Mouse (Mus musculus) kidney, embryonic 16.5 days (tissue): ENCODE results near the gene Gprc5a. TPM values are rescaled to one million over a fixed set of nuclear protein-coding genes. Genes with fewer than 3 reads are reported as not detected.

Source experiments
- ATAC-seq: fragments of 200-750 bp; cut with Nextera tagmentation; 2 replicates; pipeline ENCODE4 v1.8.0; 2017; ENCODE audit warnings: moderate TSS enrichment; ENCODE audit not compliant: low FRiP score, low TSS enrichment
- H3K27ac ChIP-seq: fragments of 300-500 bp; sonication (generic); 2 replicates; pipeline ENCODE4 v1.5.1; 2014; ENCODE audit warnings: low read length
- H3K27me3 ChIP-seq: fragments of 300-500 bp; sonication (generic); 2 replicates; pipeline ENCODE4 v1.6.1; 2014; ENCODE audit warnings: low read length, control low read depth, mixed read lengths; ENCODE audit not compliant: insufficient read depth
- H3K36me3 ChIP-seq: fragments of 300-500 bp; sonication (generic); 2 replicates; pipeline ENCODE4 v1.6.1; 2014; ENCODE audit warnings: low read length, control low read depth, mixed read lengths; ENCODE audit not compliant: insufficient read depth
- H3K4me1 ChIP-seq: fragments of 300-500 bp; sonication (generic); 2 replicates; pipeline ENCODE4 v1.6.1; 2014; ENCODE audit warnings: low read length, control low read depth, mixed read lengths; ENCODE audit not compliant: insufficient read depth
- H3K4me2 ChIP-seq: fragments of 300-500 bp; sonication (generic); replicated peaks from 2 replicates; pipeline ENCODE4 v1.6.1; 2014; ENCODE audit warnings: low read depth, low read length
- H3K4me3 ChIP-seq: fragments of 300-500 bp; sonication (generic); 2 replicates; pipeline ENCODE4 v1.5.1; 2014; ENCODE audit warnings: mild to moderate bottlenecking, low read length
- H3K9ac ChIP-seq: fragments of 300-500 bp; sonication (generic); replicated peaks from 2 replicates; pipeline ENCODE4 v1.6.1; 2014; ENCODE audit warnings: low read length
- H3K9me3 ChIP-seq: fragments of 300-500 bp; sonication (generic); 2 replicates; pipeline ENCODE4 v1.6.1; 2016; ENCODE audit warnings: low read length, control low read depth
- WGBS: fragments of 180-500 bp; shearing (Covaris S2); extraction: QIAGEN DNeasy Blood & Tissue Kit; methylation state at CpG from one replicate; pipeline ENCODE4 v1.1.7; 2014; 5-methylcytosine and 5-hydroxymethylcytosine counted together
- polyA plus RNA-seq: library from polyadenylated mRNA; unstranded; fragments of >200 nt; fragmentation: Nextera tagmentation; extraction: Ambion mirVana; gene quantifications from 2 replicates; pipeline ENCODE4 v1.2.1, GENCODE M21; 2015

Gprc5a gene
- polyA plus RNA-seq, 1 experiment from 2014 or later = 16.7 TPM

GRCm38 (mm10) chr6:135124755-135125380 is 59.4 kb downstream of the Gprc5a start:
- no peak for ATAC-seq
- no peak overlapping the region for H3K9ac ChIP-seq
- H3K4me1 ChIP-seq = no peaks in the 10 kb centered on the region
- 53% methylated on average over 5 of the region's 5 CpGs for WGBS
- H3K27ac ChIP-seq = no peak overlapping the region
- H3K36me3 ChIP-seq = no peaks in the 10 kb centered on the region
- H3K4me3 ChIP-seq = no peak overlapping the region
- H3K4me2 ChIP-seq = no peak overlapping the region
- no peaks in the 10 kb centered on the region for H3K9me3 ChIP-seq
- no peaks in the 10 kb centered on the region for H3K27me3 ChIP-seq

- no peaks in the 10 kb centered on the region for H3K27me3 ChIP-seq
- no peak for ATAC-seq
- H3K4me3 ChIP-seq = no peak overlapping the region
- H3K36me3 ChIP-seq = no peaks in the 10 kb centered on the region
- no peaks in the 10 kb centered on the region for H3K9me3 ChIP-seq
- no peak overlapping the region for H3K9ac ChIP-seq
- H3K27ac ChIP-seq = no peak overlapping the region
- no peak overlapping the region for H3K4me2 ChIP-seq
- peaks cover 15% of the 10 kb centered on the region for H3K4me1 ChIP-seq
- 78% methylated on average over 7 of the region's 7 CpGs for WGBS
Observed at GRCm38 (mm10) chr6:135133086-135133485, 67.6 kb downstream of the Gprc5a start.

- Histone ChIP-seq H3K9me3 (no peaks in the 10 kb centered on the region), H3K36me3 (no peaks in the 10 kb centered on the region), H3K27me3 (no peaks in the 10 kb centered on the region), H3K4me3 (no peak overlapping the region), H3K4me1 (peaks cover 19% of the 10 kb centered on the region), H3K9ac (no peak overlapping the region), H3K27ac (no peak overlapping the region), H3K4me2 (no peak overlapping the region)
- no peak for ATAC-seq
- WGBS = 90% methylated on average over 9 of the region's 9 CpGs
Observed at GRCm38 (mm10) chr6:135133486-135133885, 68.0 kb downstream of the Gprc5a start.

Other genes with a start within 250 kb of the Gprc5a start
- 2.8 TPM in 2 replicates for gene Crebl2, start 235.5 kb upstream of the Gprc5a start, polyA plus RNA-seq
- gene Gpr19, start 167.1 kb upstream of the Gprc5a start, polyA plus RNA-seq = 13.5 and 13.6 TPM in 2 replicates
- gene Cdkn1b, start 145.2 kb upstream of the Gprc5a start, polyA plus RNA-seq = 13.4 and 15.1 TPM in 2 replicates
- gene Apold1, start 83.9 kb upstream of the Gprc5a start, polyA plus RNA-seq = 3.7 and 4.4 TPM in 2 replicates
- gene Ddx47, start 54.0 kb upstream of the Gprc5a start, polyA plus RNA-seq = 126 TPM in 2 replicates
- gene Gprc5d, start 52.6 kb downstream of the Gprc5a start, polyA plus RNA-seq = not detected in 2 replicates
- 41.1 and 42.9 TPM in 2 replicates for gene Fam234b, start 132.3 kb downstream of the Gprc5a start, polyA plus RNA-seq
- gene Hebp1, start 132.4 kb downstream of the Gprc5a start, polyA plus RNA-seq = 34.6 and 41.5 TPM in 2 replicates
- gene Gsg1, start 188.7 kb downstream of the Gprc5a start, polyA plus RNA-seq = 0.55 and 0.86 TPM in 2 replicates
- 0.29 TPM in 1 of 2 replicates, not detected in the other for gene Pbp2, start 244.8 kb downstream of the Gprc5a start, polyA plus RNA-seq